Mouse (Mus musculus) forebrain, embryonic 16.5 days (tissue): ENCODE results near the gene Acadl. TPM values are rescaled to one million over a fixed set of nuclear protein-coding genes. Genes with fewer than 3 reads are reported as not detected.

Experiments
- ATAC-seq: fragments of 200-750 bp; cut with Nextera tagmentation; 2 replicates; pipeline ENCODE4 v1.8.0; 2017; ENCODE audit warnings: mild to moderate bottlenecking, moderate library complexity
- H3K27ac ChIP-seq: fragments of 300-500 bp; sonication (generic); 2 replicates; pipeline ENCODE4 v1.5.1; 2014; ENCODE audit warnings: low read length, control low read depth
- H3K27me3 ChIP-seq: fragments of 300-500 bp; sonication (generic); replicated peaks from 2 replicates; pipeline ENCODE4 v1.6.1; 2014; ENCODE audit warnings: low read length; ENCODE audit not compliant: control insufficient read depth, insufficient read depth
- H3K36me3 ChIP-seq: fragments of 300-500 bp; sonication (generic); 2 replicates; pipeline ENCODE4 v1.6.1; 2014; ENCODE audit not compliant: control insufficient read depth, insufficient read depth
- H3K4me1 ChIP-seq: fragments of 300-500 bp; sonication (generic); replicated peaks from 2 replicates; pipeline ENCODE4 v1.6.1; 2014; ENCODE audit warnings: low read length; ENCODE audit not compliant: control insufficient read depth, insufficient read depth
- H3K4me2 ChIP-seq: fragments of 300-500 bp; sonication (generic); 2 replicates; pipeline ENCODE4 v1.6.1; 2014; ENCODE audit warnings: mild to moderate bottlenecking, low read length, control low read depth
- H3K4me3 ChIP-seq: fragments of 300-500 bp; sonication (generic); replicated peaks from 2 replicates; pipeline ENCODE4 v1.5.1; 2014; ENCODE audit warnings: mild to moderate bottlenecking, low read length, control low read depth
- H3K9ac ChIP-seq: fragments of 300-500 bp; sonication (generic); replicated peaks from 2 replicates; pipeline ENCODE4 v1.6.1; 2014; ENCODE audit warnings: low read depth, low read length, control low read depth
- H3K9me3 ChIP-seq: fragments of 300-500 bp; sonication (generic); 2 replicates; pipeline ENCODE4 v1.6.1; 2016; ENCODE audit warnings: low read length; ENCODE audit not compliant: control insufficient read depth
- WGBS: fragments of 180-500 bp; shearing (Covaris S2); extraction: QIAGEN DNeasy Blood & Tissue Kit; methylation state at CpG from one replicate; pipeline ENCODE4 v1.1.7; 2014; 5-methylcytosine and 5-hydroxymethylcytosine counted together
- polyA plus RNA-seq: library from polyadenylated mRNA; unstranded; fragments of >200 nt; fragmentation: Nextera tagmentation; extraction: Ambion mirVana; gene quantifications from 2 replicates; pipeline ENCODE4 v1.2.1, GENCODE M21; 2015

Acadl gene
- polyA plus RNA-seq, 1 experiment from 2014 or later = 33.0 TPM

DNA sequence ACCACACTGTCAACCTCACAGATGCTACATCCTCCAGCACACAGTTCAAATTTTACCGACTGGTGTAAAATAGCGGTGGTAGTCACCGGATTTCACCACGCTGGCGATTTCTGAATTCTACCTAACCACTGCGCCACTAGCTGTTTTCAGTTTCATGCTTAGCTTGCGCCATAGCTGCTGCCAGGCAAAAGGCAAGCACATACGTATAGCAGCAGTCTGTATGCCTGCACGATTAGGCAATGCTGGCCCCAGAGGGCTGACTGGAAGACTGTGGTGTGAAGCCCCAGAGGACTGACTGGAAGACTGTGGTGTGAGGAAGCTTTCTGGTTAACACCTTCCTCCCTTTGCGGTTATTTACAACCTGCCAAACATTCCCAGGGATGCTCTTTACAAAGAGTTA is 21.1 kb downstream of the Acadl start:
- H3K27ac ChIP-seq = no peak overlapping the region
- no peaks in the 10 kb centered on the region for H3K36me3 ChIP-seq
- no peak overlapping the region for H3K4me2 ChIP-seq
- H3K4me1 ChIP-seq = no peaks in the 10 kb centered on the region
- 62% methylated on average over 10 of the region's 10 CpGs for WGBS
- H3K27me3 ChIP-seq = no peaks in the 10 kb centered on the region
- ATAC-seq = no peak
- no peak overlapping the region for H3K9ac ChIP-seq
- no peaks in the 10 kb centered on the region for H3K9me3 ChIP-seq
- no peak overlapping the region for H3K4me3 ChIP-seq

DNA sequence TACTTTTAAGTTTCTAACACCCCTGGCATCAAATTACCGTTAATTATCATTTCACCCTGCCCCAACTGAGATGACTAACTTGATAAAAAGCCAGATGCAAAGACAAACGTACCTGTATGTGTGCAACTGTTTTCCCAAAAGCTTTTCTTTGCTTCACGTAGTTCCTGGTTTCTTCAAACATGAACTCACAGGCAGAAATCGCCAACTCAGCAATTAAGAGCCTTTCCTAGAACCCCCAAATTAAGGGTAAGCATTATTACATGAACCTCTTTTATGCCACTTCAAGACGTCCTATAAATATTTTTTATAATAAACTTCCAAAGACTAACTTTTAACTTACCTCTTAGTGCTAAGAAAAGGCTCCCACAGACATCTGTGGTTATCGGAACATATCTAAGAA is 21.6 kb downstream of the Acadl start:
- Histone ChIP-seq H3K9ac (no peak overlapping the region), H3K4me3 (no peak overlapping the region), H3K4me1 (no peaks in the 10 kb centered on the region), H3K9me3 (no peaks in the 10 kb centered on the region), H3K27ac (no peak overlapping the region), H3K36me3 (no peaks in the 10 kb centered on the region), H3K27me3 (no peaks in the 10 kb centered on the region), H3K4me2 (no peak overlapping the region)
- ATAC-seq = no peak
- 82% methylated on average over 6 of the region's 6 CpGs for WGBS

DNA sequence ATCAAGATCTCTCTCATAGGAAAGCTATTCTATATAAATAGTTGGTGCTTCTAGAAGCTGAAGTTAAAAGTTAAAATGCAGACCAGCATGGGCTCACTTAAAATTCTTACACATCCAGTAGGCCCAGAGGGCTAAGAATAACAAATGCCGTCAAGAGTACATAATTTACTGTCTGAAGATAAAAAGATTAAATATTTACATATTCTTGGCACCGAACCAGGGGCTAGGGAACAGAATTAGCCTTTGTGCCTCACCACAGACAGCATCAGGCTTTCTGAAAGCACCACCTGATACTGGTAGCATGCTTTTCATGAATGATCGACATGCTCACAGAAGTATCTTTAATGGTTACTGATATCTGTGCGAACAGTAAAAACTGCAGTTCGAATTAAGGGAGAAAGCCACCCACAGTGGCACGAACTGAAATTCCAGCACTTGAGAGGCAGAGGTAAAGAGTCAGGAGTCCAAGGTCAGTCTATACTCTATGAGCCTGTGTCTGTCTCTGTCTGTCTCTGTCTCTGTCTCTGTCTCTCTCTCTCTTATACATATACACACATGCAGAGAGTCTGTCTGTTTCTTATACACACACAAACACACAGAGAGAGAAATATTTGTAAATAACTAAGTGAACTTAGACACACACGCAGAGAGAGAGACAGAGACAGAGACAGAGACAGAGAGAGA is 23.2 kb downstream of the Acadl start:
- H3K9me3 ChIP-seq = no peaks in the 10 kb centered on the region
- H3K27ac ChIP-seq = no peak overlapping the region
- H3K4me1 ChIP-seq = no peaks in the 10 kb centered on the region
- H3K36me3 ChIP-seq = no peaks in the 10 kb centered on the region
- no peak overlapping the region for H3K4me3 ChIP-seq
- WGBS = 80% methylated on average over 7 of the region's 7 CpGs
- no peaks in the 10 kb centered on the region for H3K27me3 ChIP-seq
- ATAC-seq = no peak
- no peak overlapping the region for H3K4me2 ChIP-seq
- no peak overlapping the region for H3K9ac ChIP-seq

DNA sequence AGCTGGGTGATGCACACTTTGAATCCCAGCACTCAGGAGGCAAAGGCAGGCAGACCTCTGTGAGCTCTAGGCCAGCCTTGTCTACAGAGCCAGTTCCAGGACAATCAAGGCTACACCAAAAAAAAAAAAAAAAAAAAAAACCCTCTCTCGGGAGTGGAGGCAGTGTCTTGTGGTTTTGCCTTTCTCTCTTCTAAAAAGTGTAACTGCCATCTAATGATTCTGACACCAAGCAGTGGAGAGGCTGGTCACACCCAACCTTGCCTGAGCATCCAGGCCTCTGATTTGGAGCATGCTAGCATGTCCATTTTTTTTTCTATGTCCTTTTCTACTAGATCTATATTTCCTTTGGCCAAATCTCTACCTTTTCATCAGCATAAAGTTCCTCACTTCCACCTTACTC is 23.9 kb downstream of the Acadl start:
- 0 out of 2 replicates have a peak, but pooled peaks have one; percentile 8 for ATAC-seq
- no peak overlapping the region for H3K9ac ChIP-seq
- WGBS = 75% methylated on average over 1 of the region's 1 CpGs

DNA sequence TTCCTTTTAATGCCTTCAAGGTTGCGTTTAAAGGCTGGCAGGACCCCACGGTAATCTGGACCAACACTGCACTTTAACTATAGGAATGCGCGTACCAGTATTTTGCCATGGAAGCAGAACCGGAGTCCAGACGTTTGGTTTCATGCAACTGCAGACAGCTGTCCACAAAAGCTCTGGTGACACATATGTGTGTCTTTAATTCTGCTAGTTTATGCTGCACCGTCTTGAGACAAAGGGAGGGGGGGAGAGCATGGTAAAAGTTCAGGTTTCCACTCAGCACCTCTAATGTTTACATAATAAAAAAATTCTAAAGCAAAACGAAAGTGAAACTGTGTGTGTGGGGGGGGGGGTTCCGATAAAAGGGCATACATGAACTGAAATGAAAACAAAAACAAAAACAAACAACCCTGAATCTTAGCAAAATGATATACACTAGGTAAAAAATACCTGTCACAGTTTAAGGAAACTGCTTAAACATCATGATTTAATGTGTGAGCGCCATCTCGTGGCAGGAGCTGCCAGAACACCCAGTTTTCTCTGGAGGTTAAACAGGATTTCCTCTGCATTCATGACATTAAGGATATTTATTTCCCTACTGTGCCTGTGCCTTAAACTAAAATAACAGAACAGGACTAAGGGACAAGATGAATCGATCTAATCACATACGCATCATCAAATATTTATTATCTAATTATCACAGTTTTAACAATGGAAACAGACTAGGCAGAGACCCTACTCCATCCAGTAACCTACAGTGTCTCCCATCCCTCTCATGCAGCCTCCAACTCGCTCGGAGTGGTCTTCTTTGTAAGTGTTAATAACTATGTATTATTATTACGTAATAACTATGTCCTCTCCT is 24.7 kb downstream of the Acadl start:
- H3K27ac ChIP-seq = no peak overlapping the region
- H3K4me3 ChIP-seq = no peak overlapping the region
- ATAC-seq = peak; percentile 38; the same call in 1 of the 2 replicates
- 60% methylated on average over 16 of the region's 16 CpGs for WGBS
- H3K27me3 ChIP-seq = no peaks in the 10 kb centered on the region
- no peak overlapping the region for H3K9ac ChIP-seq
- no peaks in the 10 kb centered on the region for H3K4me1 ChIP-seq
- H3K4me2 ChIP-seq = no peak overlapping the region
- H3K9me3 ChIP-seq = no peaks in the 10 kb centered on the region
- no peaks in the 10 kb centered on the region for H3K36me3 ChIP-seq

More for the DNA sequence above, 23.9 kb downstream of the Acadl start:
- Histone ChIP-seq H3K4me2 (no peak overlapping the region), H3K36me3 (no peaks in the 10 kb centered on the region), H3K4me3 (no peak overlapping the region), H3K27ac (no peak overlapping the region), H3K27me3 (no peaks in the 10 kb centered on the region), H3K9me3 (no peaks in the 10 kb centered on the region), H3K4me1 (no peaks in the 10 kb centered on the region)

DNA sequence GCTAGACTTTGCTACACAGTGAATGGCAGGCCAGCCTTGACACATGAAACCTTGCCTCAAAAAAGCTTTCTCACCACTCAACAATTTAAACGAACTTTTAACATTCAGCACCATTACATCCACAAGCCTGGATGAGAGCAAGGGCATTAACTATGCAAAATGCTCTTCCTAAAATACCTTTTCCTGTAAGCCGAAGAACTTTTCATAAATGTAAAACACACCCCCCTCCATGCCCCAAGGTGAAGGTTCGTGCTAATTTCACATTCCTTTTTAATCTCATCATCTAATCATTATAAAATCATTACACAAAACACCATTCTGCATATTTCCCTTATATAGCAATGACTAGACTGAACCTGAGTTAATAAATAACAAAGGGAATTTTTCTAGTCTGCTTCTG is 25.9 kb downstream of the Acadl start:
- Histone ChIP-seq H3K4me1 (no peaks in the 10 kb centered on the region), H3K36me3 (no peaks in the 10 kb centered on the region), H3K4me3 (no peak overlapping the region), H3K4me2 (no peak overlapping the region), H3K9ac (no peak overlapping the region), H3K27ac (no peak overlapping the region), H3K27me3 (no peaks in the 10 kb centered on the region), H3K9me3 (no peaks in the 10 kb centered on the region)
- WGBS = 83% methylated on average over 3 of the region's 3 CpGs
- no peak for ATAC-seq

DNA sequence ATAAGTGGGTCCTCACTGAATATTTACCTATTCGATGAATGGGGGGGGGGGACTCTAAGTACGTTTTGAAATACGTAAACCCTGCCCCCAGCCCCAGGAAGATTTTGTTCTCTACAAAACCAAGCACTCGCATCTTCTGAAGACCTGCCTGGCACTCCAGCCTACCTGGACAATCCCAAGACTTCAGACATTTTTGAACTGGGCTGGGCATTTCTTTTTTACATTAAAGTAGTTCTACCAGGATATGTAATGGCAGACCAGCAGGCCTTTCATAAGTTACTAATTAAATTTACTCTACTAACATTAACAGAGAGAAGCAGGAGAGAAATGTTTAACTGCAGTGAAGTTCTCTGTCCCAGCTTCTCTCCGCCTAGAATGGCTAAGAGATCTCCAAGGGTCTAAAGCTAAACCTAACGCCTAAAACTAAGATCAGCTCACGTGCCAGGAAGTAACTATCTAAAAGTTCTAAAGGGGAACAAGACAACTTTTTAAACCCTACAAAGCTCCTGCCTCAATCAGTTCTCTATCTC is 30.4 kb downstream of the Acadl start:
- H3K4me3 ChIP-seq = no peak overlapping the region
- H3K27me3 ChIP-seq = no peaks in the 10 kb centered on the region
- no peak overlapping the region for H3K9ac ChIP-seq
- no peaks in the 10 kb centered on the region for H3K4me1 ChIP-seq
- H3K36me3 ChIP-seq = no peaks in the 10 kb centered on the region
- H3K9me3 ChIP-seq = no peaks in the 10 kb centered on the region
- WGBS = 83% methylated on average over 7 of the region's 7 CpGs
- ATAC-seq = no peak
- H3K27ac ChIP-seq = no peak overlapping the region
- H3K4me2 ChIP-seq = no peak overlapping the region

DNA sequence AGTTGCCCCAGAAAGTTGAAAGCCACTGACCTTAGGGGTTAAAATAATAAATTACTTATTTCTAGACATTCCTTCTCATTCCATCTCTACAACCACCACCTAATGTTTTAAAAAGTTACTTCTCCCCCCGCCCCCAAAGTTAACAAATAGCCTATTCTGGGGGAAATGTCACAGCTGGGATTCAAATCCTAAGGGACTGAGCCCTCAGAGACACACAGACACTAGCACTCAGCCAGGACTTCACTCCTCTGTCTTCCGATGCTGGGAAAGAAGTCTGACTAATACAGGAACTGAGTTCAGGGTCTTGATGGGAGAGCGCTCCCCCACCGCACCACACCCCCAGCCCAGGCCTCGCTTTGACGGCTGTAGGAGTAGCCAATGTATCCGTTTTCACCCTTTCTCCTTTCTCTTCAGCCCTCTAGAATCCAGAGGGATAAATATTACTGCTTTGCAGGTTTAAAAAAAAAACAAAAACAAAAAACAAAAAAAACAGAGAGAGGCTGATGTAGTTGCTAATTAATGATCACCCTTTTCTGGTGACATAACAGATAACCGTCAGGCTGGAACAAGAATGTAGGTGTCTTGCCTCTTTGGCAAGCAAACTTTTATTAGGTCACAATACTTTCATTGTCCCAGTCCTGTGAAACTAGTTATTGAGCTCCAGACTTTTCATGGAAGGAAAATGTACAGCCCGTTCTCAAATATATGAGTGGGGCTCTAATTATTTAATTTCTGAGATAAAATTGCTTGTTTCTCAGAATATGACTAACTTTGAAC is 31.1 kb downstream of the Acadl start:
- H3K9ac ChIP-seq = no peak overlapping the region
- no peak overlapping the region for H3K27ac ChIP-seq
- WGBS = 50% methylated on average over 9 of the region's 9 CpGs
- H3K36me3 ChIP-seq = no peaks in the 10 kb centered on the region
- no peak overlapping the region for H3K4me3 ChIP-seq
- H3K9me3 ChIP-seq = no peaks in the 10 kb centered on the region
- no peaks in the 10 kb centered on the region for H3K27me3 ChIP-seq
- ATAC-seq = no peak
- no peak overlapping the region for H3K4me2 ChIP-seq
- H3K4me1 ChIP-seq = no peaks in the 10 kb centered on the region
